Mouse (Mus musculus) myocyte (in vitro differentiated cells): ENCODE measurements around the gene Hoxc4. TPM values are rescaled to one million over a fixed set of nuclear protein-coding genes. Genes with fewer than 3 reads are reported as not detected.

Experiments
- H3K27me3 ChIP-seq: one replicate; pipeline ENCODE4 v1.6.1; 2011; ENCODE audit not compliant: control insufficient read depth, insufficient read depth, insufficient read length
- H3K36me3 ChIP-seq: one replicate; pipeline ENCODE4 v1.6.1; 2011; ENCODE audit not compliant: control insufficient read depth, insufficient read depth
- H3K4me2 ChIP-seq: one replicate; pipeline ENCODE4 v1.6.1; 2011; ENCODE audit warnings: low read depth, control low read depth
- H3K4me3 ChIP-seq: one replicate; pipeline ENCODE4 v1.5.1; 2011; ENCODE audit warnings: mild to moderate bottlenecking, control low read depth, moderate library complexity
- H3K79me2 ChIP-seq: one replicate; pipeline ENCODE4 v1.6.1; 2011; ENCODE audit not compliant: control insufficient read depth, insufficient read depth
- H3ac ChIP-seq: one replicate; pipeline ENCODE4 v1.6.1; 2011; ENCODE audit not compliant: control insufficient read depth, insufficient read length
- CEBPB ChIP-seq: IDR thresholded peaks from 2 replicates; pipeline ENCODE4 v1.6.1; 2011; ENCODE audit warnings: mild to moderate bottlenecking, moderate library complexity; ENCODE audit not compliant: poor library complexity, insufficient read depth, severe bottlenecking
- E2F4 ChIP-seq: IDR thresholded peaks from one replicate; pipeline ENCODE4 v1.6.1; 2011; ENCODE audit warnings: mild to moderate bottlenecking, control low read depth, moderate library complexity; ENCODE audit not compliant: insufficient read depth
- MAX ChIP-seq: IDR thresholded peaks from one replicate; pipeline ENCODE4 v1.6.1; 2011; ENCODE audit warnings: low read depth, mild to moderate bottlenecking, control low read depth
- MYOD1 ChIP-seq, 3 experiments: IDR thresholded peaks; one replicate each; pipeline ENCODE4 v1.6.1; 2011; ENCODE audit warnings: control low read depth in 2 of 3, low read depth in 2 of 3, mild to moderate bottlenecking in 2 of 3, moderate library complexity in 1 of 3; ENCODE audit not compliant: insufficient read length in 2 of 3, control insufficient read depth in 1 of 3
- MYOG ChIP-seq, 3 experiments: IDR thresholded peaks; one replicate each; pipeline ENCODE4 v1.6.1; 2011; ENCODE audit warnings: control low read depth in 2 of 3, low read depth in 2 of 3, mild to moderate bottlenecking in 2 of 3; ENCODE audit not compliant: insufficient read length in 2 of 3, control insufficient read depth in 1 of 3, insufficient read depth in 1 of 3
- POLR2A ChIP-seq: IDR thresholded peaks from one replicate; pipeline ENCODE4 v1.6.1; 2011; ENCODE audit warnings: low read depth, mild to moderate bottlenecking, control low read depth, moderate library complexity; ENCODE audit not compliant: insufficient read length
- POLR2AphosphoS2 ChIP-seq: IDR thresholded peaks from one replicate; pipeline ENCODE4 v1.6.1; 2011; ENCODE audit warnings: low read depth, control low read depth; ENCODE audit not compliant: insufficient read length
- REST ChIP-seq: IDR thresholded peaks from one replicate; pipeline ENCODE4 v1.6.1; 2011; ENCODE audit warnings: mild to moderate bottlenecking, control low read depth, moderate library complexity; ENCODE audit not compliant: insufficient read depth, insufficient read length
- SRF ChIP-seq: IDR thresholded peaks from one replicate; pipeline ENCODE4 v1.6.1; 2011; ENCODE audit warnings: low read depth; ENCODE audit not compliant: control insufficient read depth, insufficient read length
- TCF12 ChIP-seq: IDR thresholded peaks from one replicate; pipeline ENCODE4 v1.6.1; 2011; ENCODE audit warnings: mild to moderate bottlenecking, control low read depth; ENCODE audit not compliant: poor library complexity, insufficient read depth, severe bottlenecking
- TCF3 ChIP-seq: IDR thresholded peaks from one replicate; pipeline ENCODE4 v1.6.1; 2011; ENCODE audit warnings: low read depth, control low read depth; ENCODE audit not compliant: insufficient read length
- USF1 ChIP-seq: IDR thresholded peaks from one replicate; pipeline ENCODE4 v1.6.1; 2011; ENCODE audit warnings: low read depth, mild to moderate bottlenecking, control low read depth, moderate library complexity
- polyA plus RNA-seq: library from polyadenylated mRNA; unstranded; fragments of >200 nt; fragmentation: generic; extraction: Trizol; gene quantifications from one replicate; pipeline ENCODE4 v1.2.1, GENCODE M21; 2012; ENCODE audit warnings: missing spikeins

Gene Hoxc4
- polyA plus RNA-seq, 1 experiment: 3.6 TPM

DNA sequence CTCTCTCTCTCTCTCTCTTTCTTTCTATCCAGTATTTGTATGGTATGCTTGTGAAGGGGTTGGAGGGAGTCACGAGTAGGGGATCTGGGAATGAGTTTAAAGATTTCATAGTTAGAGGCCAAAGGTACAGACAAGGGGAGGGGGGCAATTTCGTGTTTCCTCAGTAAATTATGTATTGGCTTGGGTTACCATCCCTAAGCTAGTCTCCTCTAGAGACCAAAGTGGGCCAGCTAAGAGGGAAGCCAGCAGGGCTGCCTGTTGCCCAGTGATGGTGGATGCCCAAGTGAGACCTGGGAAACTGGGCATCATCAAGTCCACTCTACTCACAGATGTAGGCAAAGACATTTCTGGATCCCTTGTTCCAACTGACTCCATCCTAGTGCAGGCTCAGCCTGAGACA lies 43.3 kb downstream of the Hoxc4 start:
- Histone ChIP-seq H3K36me3 (no peaks in the 10 kb centered on the region), H3K4me2 (no peak overlapping the region), H3K79me2 (no peaks in the 10 kb centered on the region), H3ac (no peak overlapping the region), H3K4me3 (no peak overlapping the region), H3K27me3 (no peaks in the 10 kb centered on the region)
- TF ChIP-seq SRF (no peak), TCF3 (no peak), E2F4 (no peak), USF1 (no peak), MYOG (IDR thresholded peaks at IDR 0.05; ENCODE audit: control insufficient read depth in 1 of 3, insufficient read depth in 1 of 3, insufficient read length in 2 of 3, low read depth in 2 of 3) (no peak), POLR2AphosphoS2 (no peak), MAX (no peak), MYOD1 (IDR thresholded peaks at IDR 0.05; ENCODE audit: control insufficient read depth in 1 of 3, insufficient read length in 2 of 3, low read depth in 2 of 3) (no peak), POLR2A (no peak), REST (no peak), CEBPB (no peak), TCF12 (no peak)

DNA sequence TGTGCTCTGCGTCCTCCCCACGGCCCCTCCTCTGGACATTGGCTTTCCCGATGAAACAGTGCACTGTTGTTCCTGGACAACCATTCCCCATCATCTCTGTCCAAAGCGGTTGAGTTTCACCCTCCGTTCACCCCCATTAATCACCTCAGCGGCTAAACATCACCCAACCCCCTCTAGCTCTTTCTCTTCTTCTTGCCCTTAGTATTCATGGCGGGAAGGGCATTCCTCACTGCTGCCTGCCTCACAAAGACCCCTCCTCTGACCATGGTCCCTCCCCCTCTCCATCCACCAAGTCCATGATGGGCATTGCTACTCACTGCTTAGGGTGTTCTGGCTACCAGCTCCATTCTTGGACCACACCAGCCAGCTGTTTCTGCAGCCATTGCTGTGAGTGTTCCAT lies 46.9 kb downstream of the Hoxc4 start:
- H3K27me3 ChIP-seq: no peaks in the 10 kb centered on the region
- no peak for TF ChIP-seq POLR2A
- no peak for TF ChIP-seq MAX
- TF ChIP-seq MYOG (IDR thresholded peaks at IDR 0.05; ENCODE audit: control insufficient read depth in 1 of 3, insufficient read depth in 1 of 3, insufficient read length in 2 of 3, low read depth in 2 of 3): no peak
- TF ChIP-seq MYOD1 (IDR thresholded peaks at IDR 0.05; ENCODE audit: control insufficient read depth in 1 of 3, insufficient read length in 2 of 3, low read depth in 2 of 3): no peak
- no peaks in the 10 kb centered on the region for H3K36me3 ChIP-seq
- H3ac ChIP-seq: no peak overlapping the region
- no peak overlapping the region for H3K4me2 ChIP-seq
- no peaks in the 10 kb centered on the region for H3K79me2 ChIP-seq
- no peak overlapping the region for H3K4me3 ChIP-seq

DNA sequence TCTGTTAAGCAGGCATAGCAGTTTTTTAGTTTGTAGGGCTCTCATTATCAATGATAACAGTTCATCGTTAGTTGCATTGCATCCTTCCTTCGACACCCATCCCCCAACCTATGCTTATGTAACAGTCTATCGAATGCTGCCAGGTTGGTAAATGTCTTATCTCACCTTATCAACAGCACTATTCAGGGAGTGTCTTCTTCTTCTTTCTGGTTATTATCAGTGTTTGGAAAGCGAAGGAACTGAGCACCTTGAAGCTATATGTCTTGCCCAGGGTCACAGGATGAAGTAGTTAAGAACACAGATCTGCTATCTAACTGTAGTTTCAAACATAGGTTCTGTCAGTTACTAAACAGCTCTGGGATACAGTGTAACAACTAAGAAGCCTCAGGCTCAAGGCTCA lies 49.0 kb downstream of the Hoxc4 start:
- Histone ChIP-seq H3K4me2 (no peak overlapping the region), H3K36me3 (no peaks in the 10 kb centered on the region), H3K4me3 (no peak overlapping the region), H3K27me3 (no peaks in the 10 kb centered on the region), H3K79me2 (no peaks in the 10 kb centered on the region), H3ac (no peak overlapping the region)
- no peak for TF ChIP-seq MYOG (IDR thresholded peaks at IDR 0.05; ENCODE audit: control insufficient read depth in 1 of 3, insufficient read depth in 1 of 3, insufficient read length in 2 of 3, low read depth in 2 of 3)
- no peak for TF ChIP-seq USF1
- no peak for TF ChIP-seq SRF
- TF ChIP-seq CEBPB: no peak
- no peak for TF ChIP-seq TCF12
- no peak for TF ChIP-seq POLR2AphosphoS2
- no peak for TF ChIP-seq MAX
- no peak for TF ChIP-seq REST
- no peak for TF ChIP-seq TCF3
- TF ChIP-seq POLR2A: no peak
- no peak for TF ChIP-seq MYOD1 (IDR thresholded peaks at IDR 0.05; ENCODE audit: control insufficient read depth in 1 of 3, insufficient read length in 2 of 3, low read depth in 2 of 3)
- TF ChIP-seq E2F4: no peak

DNA sequence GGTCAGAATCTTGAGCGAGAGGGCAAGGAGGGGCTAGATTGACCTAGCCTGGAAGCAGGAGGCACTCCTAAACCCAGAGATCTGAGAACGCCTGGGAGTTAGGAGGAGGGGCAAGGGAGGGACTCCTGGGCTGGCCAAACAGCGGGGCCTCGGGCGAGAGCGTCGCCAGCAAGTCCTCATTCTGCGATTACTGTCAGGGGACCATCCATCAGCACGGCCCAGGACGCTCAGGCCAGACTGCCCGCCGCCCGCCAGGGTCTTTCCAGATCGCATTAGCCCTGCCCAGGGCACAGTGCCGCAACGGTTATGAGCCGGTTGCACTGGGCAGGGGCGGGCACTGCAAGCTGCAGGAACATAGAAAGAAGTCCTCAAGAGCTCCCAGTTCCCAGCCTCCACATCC lies 50.4 kb downstream of the Hoxc4 start:
- no peaks in the 10 kb centered on the region for H3K79me2 ChIP-seq
- no peak overlapping the region for H3ac ChIP-seq
- TF ChIP-seq POLR2AphosphoS2 (no peak), MYOD1 (IDR thresholded peaks at IDR 0.05; ENCODE audit: control insufficient read depth in 1 of 3, insufficient read length in 2 of 3, low read depth in 2 of 3) (no peak), MYOG (IDR thresholded peaks at IDR 0.05; ENCODE audit: control insufficient read depth in 1 of 3, insufficient read depth in 1 of 3, insufficient read length in 2 of 3, low read depth in 2 of 3) (peak in 1 of 3 experiments; percentile 8), E2F4 (no peak), TCF12 (no peak)
- H3K4me3 ChIP-seq: no peak overlapping the region
- H3K27me3 ChIP-seq: no peaks in the 10 kb centered on the region
- H3K4me2 ChIP-seq: peak overlapping the region; percentile 16
- H3K36me3 ChIP-seq: no peaks in the 10 kb centered on the region

DNA sequence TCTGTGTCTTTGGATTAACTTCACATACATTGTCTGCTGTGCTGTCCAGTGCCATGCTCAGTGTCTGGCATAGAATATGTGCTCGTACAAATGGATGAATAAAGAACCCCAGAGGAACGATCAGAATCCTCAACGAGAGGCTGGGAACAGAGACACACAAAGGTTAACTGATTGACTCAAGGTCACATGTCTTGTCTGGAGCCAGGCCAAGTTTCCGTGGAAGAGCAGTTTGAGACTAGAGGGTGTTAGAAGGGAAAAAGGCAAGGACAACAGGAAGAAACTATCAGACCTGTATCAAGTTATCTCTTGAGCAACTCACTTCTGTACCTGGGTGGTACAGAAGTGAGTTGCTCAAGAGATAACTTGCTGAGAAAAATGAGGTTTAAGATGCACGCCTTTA lies 52.5 kb downstream of the Hoxc4 start:
- Histone ChIP-seq H3ac (no peak overlapping the region), H3K4me2 (no peak overlapping the region), H3K36me3 (no peaks in the 10 kb centered on the region), H3K4me3 (no peak overlapping the region), H3K27me3 (no peaks in the 10 kb centered on the region), H3K79me2 (no peaks in the 10 kb centered on the region)
- TF ChIP-seq TCF12: no peak
- no peak for TF ChIP-seq MAX
- peak; percentile 22 for TF ChIP-seq USF1
- TF ChIP-seq MYOG (IDR thresholded peaks at IDR 0.05; ENCODE audit: control insufficient read depth in 1 of 3, insufficient read depth in 1 of 3, insufficient read length in 2 of 3, low read depth in 2 of 3): no peak
- TF ChIP-seq POLR2AphosphoS2: no peak
